Mouse (Mus musculus): ENCODE measurements around the gene Paxx.

DNA sequence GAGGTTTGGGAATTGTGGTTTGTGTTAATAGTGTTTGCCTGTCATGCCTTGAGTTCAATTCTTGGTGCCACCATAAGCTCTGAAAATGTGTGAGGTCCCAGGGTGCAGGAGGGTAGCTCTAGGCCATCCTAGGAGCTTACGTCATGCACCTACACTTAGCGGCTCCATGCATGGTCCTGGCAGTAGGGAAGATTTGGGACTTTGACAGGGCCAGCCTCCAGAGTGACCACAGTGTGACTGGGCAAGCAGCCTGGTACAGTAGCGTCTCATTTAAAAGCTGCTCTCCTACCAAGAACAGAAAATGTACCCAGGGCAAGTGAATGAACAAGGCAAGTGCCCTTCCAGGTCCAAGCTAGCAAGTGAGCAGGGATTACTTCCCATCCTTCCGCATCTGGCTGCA, 45.0 kb upstream of the Paxx start:
- TF ChIP-seq CTCF (IDR thresholded peaks at IDR 0.05; ENCODE audit: extremely low read depth, insufficient read length, insufficient replicate concordance, low read depth, low read length) = no peak
- no peak for TF ChIP-seq POLR2A (IDR thresholded peaks at IDR 0.05; ENCODE audit: low read depth, low read length)

All from small intestine, adult 2 months (tissue).